Mouse (Mus musculus): ENCODE data around the gene Hist1h2bf. TPM values are rescaled to one million over a fixed set of nuclear protein-coding genes. Genes with fewer than 3 reads are reported as not detected.
"Not testable (repeated sequence)": the region's sequence is repeated elsewhere in the genome, so short reads cannot be mapped to it uniquely, and the experiment has no call there.

Gene Hist1h2bf
- polyA plus RNA-seq, 1 experiment from 2014 or later, result 1.3 TPM

GRCm38 (mm10) chr13:23541497-23541896 lies 32.5 kb downstream of the Hist1h2bf start:
- H3K36me3 ChIP-seq (ENCODE audit: control insufficient read depth, insufficient read depth), result no peaks in the 10 kb centered on the region
- H3K9ac ChIP-seq (ENCODE audit: low read depth, low read length), result no peak overlapping the region
- 81% methylated on average over 3 of the region's 3 CpGs for WGBS

GRCm38 (mm10) chr13:23539821-23540220 lies 34.2 kb downstream of the Hist1h2bf start:
- ATAC-seq; H3K4me3 ChIP-seq (ENCODE audit: low read depth, low read length); H3K27me3 ChIP-seq (replicated peaks; ENCODE audit: control insufficient read depth, insufficient read depth, low read length); H3K27ac ChIP-seq (ENCODE audit: low read depth, low read length); H3K9ac ChIP-seq (ENCODE audit: low read depth, low read length); H3K4me1 ChIP-seq (replicated peaks; ENCODE audit: control insufficient read depth, insufficient read depth, low read length); H3K9me3 ChIP-seq (ENCODE audit: control insufficient read depth); H3K4me2 ChIP-seq (replicated peaks; ENCODE audit: low read depth); H3K36me3 ChIP-seq (ENCODE audit: control insufficient read depth, insufficient read depth): not testable (repeated sequence)
- 76% methylated on average over 1 of the region's 1 CpGs for WGBS

More at GRCm38 (mm10) chr13:23541497-23541896, 32.5 kb downstream of the Hist1h2bf start:
- TF ChIP-seq CTCF (IDR thresholded peaks at IDR 0.05; ENCODE audit: low read depth), result no peak
- Histone ChIP-seq H3K4me3 (ENCODE audit: low read depth, low read length) (no peak overlapping the region), H3K4me2 (replicated peaks; ENCODE audit: low read depth) (no peak overlapping the region), H3K27me3 (replicated peaks; ENCODE audit: control insufficient read depth, insufficient read depth, low read length) (no peaks in the 10 kb centered on the region), H3K27ac (ENCODE audit: low read depth, low read length) (no peak overlapping the region), H3K9me3 (ENCODE audit: control insufficient read depth) (no peaks in the 10 kb centered on the region), H3K4me1 (replicated peaks; ENCODE audit: control insufficient read depth, insufficient read depth, low read length) (no peaks in the 10 kb centered on the region; the same call in none of the 2 replicates)
- ATAC-seq, result no peak

- H3K4me3 ChIP-seq (ENCODE audit: low read depth, low read length), result no peak overlapping the region
- H3K9me3 ChIP-seq (ENCODE audit: control insufficient read depth), result no peaks in the 10 kb centered on the region
- TF ChIP-seq CTCF (IDR thresholded peaks at IDR 0.05; ENCODE audit: low read depth), result no peak
- H3K27ac ChIP-seq (ENCODE audit: low read depth, low read length), result no peak overlapping the region
- H3K4me2 ChIP-seq (replicated peaks; ENCODE audit: low read depth), result no peak overlapping the region
- 67% methylated on average over 5 of the region's 5 CpGs for WGBS
- ATAC-seq, result no peak
- no peaks in the 10 kb centered on the region for H3K36me3 ChIP-seq (ENCODE audit: control insufficient read depth, insufficient read depth)
- no peaks in the 10 kb centered on the region for H3K27me3 ChIP-seq (replicated peaks; ENCODE audit: control insufficient read depth, insufficient read depth, low read length)
- no peak overlapping the region for H3K9ac ChIP-seq (ENCODE audit: low read depth, low read length)
- H3K4me1 ChIP-seq (replicated peaks; ENCODE audit: control insufficient read depth, insufficient read depth, low read length), result peaks cover 3% of the 10 kb centered on the region
These were observed 35.7 kb downstream of the Hist1h2bf start for GRCm38 (mm10) chr13:23538249-23538648.

- no peak overlapping the region for H3K27ac ChIP-seq (ENCODE audit: low read depth, low read length)
- no peaks in the 10 kb centered on the region for H3K27me3 ChIP-seq (replicated peaks; ENCODE audit: control insufficient read depth, insufficient read depth, low read length)
- no peak for TF ChIP-seq CTCF (IDR thresholded peaks at IDR 0.05; ENCODE audit: low read depth)
- H3K4me2 ChIP-seq (replicated peaks; ENCODE audit: low read depth), result peak overlapping the region; percentile 82; the same call in 1 of the 2 replicates
- no peaks in the 10 kb centered on the region for H3K36me3 ChIP-seq (ENCODE audit: control insufficient read depth, insufficient read depth)
- no peak overlapping the region for H3K9ac ChIP-seq (ENCODE audit: low read depth, low read length)
- peaks cover 3% of the 10 kb centered on the region; the same call in 1 of the 2 replicates for H3K4me1 ChIP-seq (replicated peaks; ENCODE audit: control insufficient read depth, insufficient read depth, low read length)
- no peak for ATAC-seq
- H3K4me3 ChIP-seq (ENCODE audit: low read depth, low read length), result no peak overlapping the region
- H3K9me3 ChIP-seq (ENCODE audit: control insufficient read depth), result no peaks in the 10 kb centered on the region
- WGBS, result 65% methylated on average over 3 of the region's 3 CpGs
These were observed 36.8 kb downstream of the Hist1h2bf start for GRCm38 (mm10) chr13:23537006-23537710.

- H3K4me2 ChIP-seq (replicated peaks; ENCODE audit: low read depth), result peak overlapping the region; percentile 82
- no peak for TF ChIP-seq CTCF (IDR thresholded peaks at IDR 0.05; ENCODE audit: low read depth)
- 12% methylated on average over 7 of the region's 7 CpGs for WGBS
- H3K27ac ChIP-seq (ENCODE audit: low read depth, low read length), result no peak overlapping the region
- no peaks in the 10 kb centered on the region for H3K27me3 ChIP-seq (replicated peaks; ENCODE audit: control insufficient read depth, insufficient read depth, low read length)
- H3K4me3 ChIP-seq (ENCODE audit: low read depth, low read length), result peak overlapping the region; percentile 45
- no peaks in the 10 kb centered on the region for H3K9me3 ChIP-seq (ENCODE audit: control insufficient read depth)
- H3K36me3 ChIP-seq (ENCODE audit: control insufficient read depth, insufficient read depth), result no peaks in the 10 kb centered on the region
- peaks cover 3% of the 10 kb centered on the region; the same call in 1 of the 2 replicates for H3K4me1 ChIP-seq (replicated peaks; ENCODE audit: control insufficient read depth, insufficient read depth, low read length)
- 0 out of 2 replicates have a peak overlapping the region, but pooled peaks have one; percentile 22 for H3K9ac ChIP-seq (ENCODE audit: low read depth, low read length)
- no peak for ATAC-seq
These were observed 37.7 kb downstream of the Hist1h2bf start for GRCm38 (mm10) chr13:23536076-23536822.

GRCm38 (mm10) chr13:23535137-23536075 lies 38.6 kb downstream of the Hist1h2bf start, which contains the start of gene Hist1h3g:
Gene Hist1h3g, plus strand, starts transcription at chr13:23535422.
- not testable (repeated sequence) for H3K9me3 ChIP-seq (ENCODE audit: control insufficient read depth); H3K4me1 ChIP-seq (replicated peaks; ENCODE audit: control insufficient read depth, insufficient read depth, low read length); H3K27me3 ChIP-seq (replicated peaks; ENCODE audit: control insufficient read depth, insufficient read depth, low read length); H3K36me3 ChIP-seq (ENCODE audit: control insufficient read depth, insufficient read depth)
- peak within 1 kb of the TSS; percentile 82 for H3K4me2 ChIP-seq (replicated peaks; ENCODE audit: low read depth)
- WGBS, result under 1% methylated on average over 36 of the region's 62 CpGs
- peak within 1 kb of the TSS; percentile 45 for H3K4me3 ChIP-seq (ENCODE audit: low read depth, low read length)
- peak within 1 kb of the TSS; percentile 51 for H3K27ac ChIP-seq (ENCODE audit: low read depth, low read length)
- H3K9ac ChIP-seq (ENCODE audit: low read depth, low read length), result peak within 1 kb of the TSS; percentile 43
- peak; percentile 85 for ATAC-seq
